In genomic region chr4:136172011-136172541, GRCm38 (mm10) we compare ENCODE assay signal across 8 mouse cellular contexts. TPM values are rescaled to one million over a fixed set of nuclear protein-coding genes. Genes with fewer than 3 reads are reported as not detected.
A peak's percentile ranks its signal among the peaks of the same experiment; 100 is the strongest.
DNase-seq lines count a peak whose midpoint lies in the region; ATAC-seq and TF ChIP-seq lines count a peak whose summit lies in the region.

E2f2 (plus strand) TSS chr4:136172394.

- DNase-seq in CD4-positive helper T cell, adult 2 months (ENCODE audit: low read depth, low spot score) = peak; percentile 82
- DNase-seq in MN1 (ENCODE audit: low spot score) = peak; percentile 87
- peak; percentile 92 for DNase-seq in kidney, postnatal 0 days (ENCODE audit: low spot score)
- DNase-seq in lung, postnatal 4 days = peak; percentile 79 to 81
- peak; percentile 25 for DNase-seq in right cerebral cortex, postnatal 25 days
- DNase-seq in layer of hippocampus, postnatal 36 days = no peak

- H3K4me2 ChIP-seq in embryonic facial prominence, embryonic 12.5 days (replicated peaks) = peak within 1 kb of the TSS; percentile 99
- peak within 1 kb of the TSS; percentile 100 for H3K4me2 ChIP-seq in heart, embryonic 13.5 days
- peak within 1 kb of the TSS; percentile 96 for H3K4me2 ChIP-seq in kidney, postnatal 0 days (ENCODE audit: low read length)

- TF ChIP-seq CTCF in kidney, postnatal 0 days (IDR thresholded peaks at IDR 0.05; ENCODE audit: low read depth) = no peak

- no peaks in the 10 kb centered on the region for H3K27me3 ChIP-seq in embryonic facial prominence, embryonic 12.5 days
- H3K27me3 ChIP-seq in heart, embryonic 13.5 days (replicated peaks) = no peaks in the 10 kb centered on the region
- no peaks in the 10 kb centered on the region for H3K27me3 ChIP-seq in kidney, postnatal 0 days (ENCODE audit: insufficient read depth, low read length)

- peak within 1 kb of the TSS; percentile 77 for H3K9ac ChIP-seq in embryonic facial prominence, embryonic 12.5 days
- H3K9ac ChIP-seq in heart, embryonic 13.5 days = peak within 1 kb of the TSS; percentile 93
- H3K9ac ChIP-seq in kidney, postnatal 0 days (ENCODE audit: low read depth, low read length) = peak within 1 kb of the TSS; percentile 69

- peak within 1 kb of the TSS; percentile 63 for H3K27ac ChIP-seq in embryonic facial prominence, embryonic 12.5 days
- peak within 1 kb of the TSS; percentile 65 for H3K27ac ChIP-seq in heart, embryonic 13.5 days (replicated peaks)
- peak within 1 kb of the TSS; percentile 9; the same call in 1 of the 2 replicates for H3K27ac ChIP-seq in kidney, postnatal 0 days

- no peaks in the 10 kb centered on the region for H3K9me3 ChIP-seq in embryonic facial prominence, embryonic 12.5 days
- H3K9me3 ChIP-seq in heart, embryonic 13.5 days = no peaks in the 10 kb centered on the region
- no peaks in the 10 kb centered on the region for H3K9me3 ChIP-seq in kidney, postnatal 0 days (replicated peaks; ENCODE audit: low read length)

- under 1% methylated on average over 35 of the region's 35 CpGs for WGBS in embryonic facial prominence, embryonic 12.5 days
- 1% methylated on average over 35 of the region's 35 CpGs for WGBS in heart, embryonic 13.5 days
- WGBS in kidney, postnatal 0 days = under 1% methylated on average over 35 of the region's 35 CpGs

- H3K4me1 ChIP-seq in embryonic facial prominence, embryonic 12.5 days = peaks cover 38% of the 10 kb centered on the region
- peaks cover 48% of the 10 kb centered on the region for H3K4me1 ChIP-seq in heart, embryonic 13.5 days
- peaks cover 12% of the 10 kb centered on the region; the same call in 1 of the 2 replicates for H3K4me1 ChIP-seq in kidney, postnatal 0 days (replicated peaks; ENCODE audit: insufficient read depth, low read length)

- ATAC-seq in embryonic facial prominence, embryonic 12.5 days (ENCODE audit: insufficient number of reproducible peaks, insufficient read depth, low FRiP score, low TSS enrichment) = no peak
- no peak for ATAC-seq in heart, embryonic 13.5 days (ENCODE audit: extremely low read depth, insufficient number of reproducible peaks, low FRiP score, low TSS enrichment)
- ATAC-seq in kidney, postnatal 0 days (replicated peaks; ENCODE audit: low FRiP score, low read depth) = peak; percentile 14; the same call in 1 of the 2 replicates

- no peaks in the 10 kb centered on the region for H3K36me3 ChIP-seq in embryonic facial prominence, embryonic 12.5 days
- H3K36me3 ChIP-seq in heart, embryonic 13.5 days = no peaks in the 10 kb centered on the region
- H3K36me3 ChIP-seq in kidney, postnatal 0 days (ENCODE audit: insufficient read depth, low read length) = no peaks in the 10 kb centered on the region

- peak within 1 kb of the TSS; percentile 58 for H3K4me3 ChIP-seq in embryonic facial prominence, embryonic 12.5 days
- peak within 1 kb of the TSS; percentile 85 for H3K4me3 ChIP-seq in heart, embryonic 13.5 days
- H3K4me3 ChIP-seq in kidney, postnatal 0 days (replicated peaks; ENCODE audit: low read depth, low read length) = peak within 1 kb of the TSS; percentile 71

RNA-seq across cellular contexts. Expression of gene E2f2, which starts in this region (rescaled TPM):
- polyA plus RNA-seq in embryonic facial prominence, embryonic 12.5 days (2016; fragmentation: Nextera tagmentation; extraction: Ambion mirVana) = 8.3 and 8.7 TPM in 2 replicates
- polyA plus RNA-seq in heart, embryonic 13.5 days (2015; fragmentation: Nextera tagmentation; extraction: Ambion mirVana) = 6.2 and 6.6 TPM in 2 replicates
- 3.2 and 3.8 TPM in 2 replicates for polyA plus RNA-seq in kidney, postnatal 0 days (2015; fragmentation: Nextera tagmentation; extraction: Ambion mirVana)
- under 1 TPM; 0.63 to 0.72 TPM for total RNA-seq in layer of hippocampus, postnatal 36 days (2021)

Comparison
In these comparisons a context has a peak if more than half of its experiments do, and no peak if none do; other contexts are left out.
1. DNase-seq: peak in CD4-positive helper T cell, adult 2 months (single experiment), MN1 (single experiment), kidney, postnatal 0 days (single experiment), lung, postnatal 4 days (2 of 2) and right cerebral cortex, postnatal 25 days (single experiment); none in layer of hippocampus, postnatal 36 days (0 of 2).
2. H3K27ac ChIP-seq: peak in every context shown above with its lines; median percentile 65 in heart, embryonic 13.5 days; 63 in embryonic facial prominence, embryonic 12.5 days; 9 in kidney, postnatal 0 days.
3. Peak in every context shown above with its lines, with median percentiles within 50 percentile points of each other: H3K4me2 ChIP-seq, H3K4me3 ChIP-seq and H3K9ac ChIP-seq.